ENCODE assay signal across 7 mouse cellular contexts in genomic region chr5:103210644-103211043, GRCm38 (mm10). TPM values are rescaled to one million over a fixed set of nuclear protein-coding genes. Genes with fewer than 3 reads are reported as not detected.
DNase-seq lines count a peak whose midpoint lies in the region; ATAC-seq lines count a peak whose summit lies in the region.

No protein-coding gene starts in this region.

- no peaks in the 10 kb centered on the region for H3K27me3 ChIP-seq in embryonic facial prominence, embryonic 15.5 days
- H3K27me3 ChIP-seq in intestine, embryonic 16.5 days (replicated peaks; ENCODE audit: control insufficient read depth, insufficient read depth, low read length) = no peaks in the 10 kb centered on the region
- no peaks in the 10 kb centered on the region for H3K27me3 ChIP-seq in stomach, embryonic 15.5 days (replicated peaks)

- 28% methylated on average over 6 of the region's 6 CpGs for WGBS in embryonic facial prominence, embryonic 15.5 days
- WGBS in intestine, embryonic 16.5 days = 28% methylated on average over 6 of the region's 6 CpGs
- 37% methylated on average over 6 of the region's 6 CpGs for WGBS in stomach, embryonic 15.5 days

- peak overlapping the region; percentile 50 for H3K4me2 ChIP-seq in embryonic facial prominence, embryonic 15.5 days (replicated peaks)
- peak overlapping the region; percentile 34 for H3K4me2 ChIP-seq in intestine, embryonic 16.5 days (ENCODE audit: low read depth, low read length)
- peak overlapping the region; percentile 39; the same call in 1 of the 2 replicates for H3K4me2 ChIP-seq in stomach, embryonic 15.5 days

- H3K36me3 ChIP-seq in embryonic facial prominence, embryonic 15.5 days = no peaks in the 10 kb centered on the region
- no peaks in the 10 kb centered on the region for H3K36me3 ChIP-seq in intestine, embryonic 16.5 days (ENCODE audit: control insufficient read depth, insufficient read depth, low read length)
- H3K36me3 ChIP-seq in stomach, embryonic 15.5 days = no peaks in the 10 kb centered on the region

- peak overlapping the region; percentile 34 for H3K4me3 ChIP-seq in embryonic facial prominence, embryonic 15.5 days (replicated peaks)
- H3K4me3 ChIP-seq in intestine, embryonic 16.5 days (ENCODE audit: low read length) = no peak overlapping the region; the same call in 1 of the 2 replicates
- H3K4me3 ChIP-seq in stomach, embryonic 15.5 days (replicated peaks) = 0 out of 2 replicates have a peak overlapping the region, but pooled peaks have one; percentile 17

- no peaks in the 10 kb centered on the region for H3K9me3 ChIP-seq in embryonic facial prominence, embryonic 15.5 days (replicated peaks)
- H3K9me3 ChIP-seq in intestine, embryonic 16.5 days (ENCODE audit: control insufficient read depth, low read length) = no peaks in the 10 kb centered on the region
- H3K9me3 ChIP-seq in stomach, embryonic 15.5 days = no peaks in the 10 kb centered on the region

- ATAC-seq in embryonic facial prominence, embryonic 15.5 days (ENCODE audit: insufficient number of reproducible peaks, low FRiP score, low TSS enrichment, low read depth) = no peak
- ATAC-seq in intestine, embryonic 16.5 days = no peak
- no peak for ATAC-seq in stomach, embryonic 15.5 days (ENCODE audit: insufficient read depth, low FRiP score, low read depth)

- H3K9ac ChIP-seq in embryonic facial prominence, embryonic 15.5 days = no peak overlapping the region
- H3K9ac ChIP-seq in intestine, embryonic 16.5 days (ENCODE audit: low read depth, low read length) = no peak overlapping the region
- H3K9ac ChIP-seq in stomach, embryonic 15.5 days = no peak overlapping the region

- DNase-seq in right cerebral cortex, postnatal 25 days = peak; percentile 39
- DNase-seq in right cerebral cortex, postnatal 14 days = no peak
- DNase-seq in spleen, adult 18-20 months = no peak
- no peak for DNase-seq in spleen, postnatal 10 days (ENCODE audit: low spot score in 2 of 2)

- H3K27ac ChIP-seq in embryonic facial prominence, embryonic 15.5 days (replicated peaks) = no peak overlapping the region
- no peak overlapping the region for H3K27ac ChIP-seq in intestine, embryonic 16.5 days (ENCODE audit: low read length)
- no peak overlapping the region for H3K27ac ChIP-seq in stomach, embryonic 15.5 days

- H3K4me1 ChIP-seq in embryonic facial prominence, embryonic 15.5 days = peaks cover 4% of the 10 kb centered on the region; the same call in 1 of the 2 replicates
- H3K4me1 ChIP-seq in intestine, embryonic 16.5 days (ENCODE audit: control insufficient read depth, insufficient read depth, low read length) = no peaks in the 10 kb centered on the region
- H3K4me1 ChIP-seq in stomach, embryonic 15.5 days = no peaks in the 10 kb centered on the region

RNA-seq across cellular contexts. Expression of gene Mapk10, which starts 0.5 kb away (rescaled TPM):
- 3.3 and 4.5 TPM in 2 replicates for polyA plus RNA-seq in embryonic facial prominence, embryonic 15.5 days (2015; fragmentation: Nextera tagmentation; extraction: Ambion mirVana)
- polyA plus RNA-seq in intestine, embryonic 16.5 days (2015; fragmentation: Nextera tagmentation; extraction: Ambion mirVana) = 5.3 and 5.4 TPM in 2 replicates
- 4.8 and 6.4 TPM in 2 replicates for polyA plus RNA-seq in stomach, embryonic 15.5 days (2015; fragmentation: Nextera tagmentation; extraction: Ambion mirVana)
